Mouse (Mus musculus) kidney, embryonic 14.5 days (tissue): ENCODE measurements around the gene Phf21b. TPM values are rescaled to one million over a fixed set of nuclear protein-coding genes. Genes with fewer than 3 reads are reported as not detected.
"Not testable (repeated sequence)": the region's sequence is repeated elsewhere in the genome, so short reads cannot be mapped to it uniquely, and the experiment has no call there.

Experiments
- ATAC-seq: fragments of 200-750 bp; cut with Nextera tagmentation; 2 replicates; pipeline ENCODE4 v1.8.0; 2017; ENCODE audit warnings: moderate number of reproducible peaks, mild to moderate bottlenecking, moderate TSS enrichment, moderate library complexity; ENCODE audit not compliant: low FRiP score, low TSS enrichment
- H3K27ac ChIP-seq: fragments of 300-500 bp; sonication (generic); 2 replicates; pipeline ENCODE4 v1.5.1; 2014; ENCODE audit warnings: low read depth, mild to moderate bottlenecking, low read length, moderate library complexity, mixed read lengths
- H3K27me3 ChIP-seq: fragments of 300-500 bp; sonication (generic); 2 replicates; pipeline ENCODE4 v1.6.1; 2014; ENCODE audit warnings: mild to moderate bottlenecking, low read length; ENCODE audit not compliant: control insufficient read depth, insufficient read depth
- H3K36me3 ChIP-seq: fragments of 300-500 bp; sonication (generic); 2 replicates; pipeline ENCODE4 v1.6.1; 2014; ENCODE audit warnings: low read length, mixed read lengths; ENCODE audit not compliant: control insufficient read depth, insufficient read depth
- H3K4me1 ChIP-seq: fragments of 300-500 bp; sonication (generic); 2 replicates; pipeline ENCODE4 v1.6.1; 2014; ENCODE audit warnings: low read length, mixed read lengths; ENCODE audit not compliant: control insufficient read depth, insufficient read depth
- H3K4me2 ChIP-seq: fragments of 300-500 bp; sonication (generic); replicated peaks from 2 replicates; pipeline ENCODE4 v1.6.1; 2014; ENCODE audit warnings: low read depth, mild to moderate bottlenecking, low read length
- H3K4me3 ChIP-seq: fragments of 300-500 bp; sonication (generic); 2 replicates; pipeline ENCODE4 v1.5.1; 2014; ENCODE audit warnings: mild to moderate bottlenecking, low read length
- H3K9ac ChIP-seq: fragments of 300-500 bp; sonication (generic); 2 replicates; pipeline ENCODE4 v1.6.1; 2014; ENCODE audit warnings: low read depth, mild to moderate bottlenecking, low read length, moderate library complexity
- H3K9me3 ChIP-seq: fragments of 300-500 bp; sonication (generic); 2 replicates; pipeline ENCODE4 v1.6.1; 2016; ENCODE audit warnings: low read length; ENCODE audit not compliant: control insufficient read depth
- WGBS: fragments of 180-500 bp; shearing (Covaris S2); extraction: QIAGEN DNeasy Blood & Tissue Kit; methylation state at CpG from one replicate; pipeline ENCODE4 v1.1.7; 2014; 5-methylcytosine and 5-hydroxymethylcytosine counted together
- polyA plus RNA-seq: library from polyadenylated mRNA; unstranded; fragments of >200 nt; fragmentation: Nextera tagmentation; extraction: Ambion mirVana; gene quantifications from 2 replicates; pipeline ENCODE4 v1.2.1, GENCODE M21; 2014

Phf21b gene
- polyA plus RNA-seq, 1 experiment from 2014 or later = 1.8 TPM

GRCm38 (mm10) chr15:84775421-84776174 lies 80.3 kb downstream of the Phf21b start:
- H3K4me3 ChIP-seq = no peak overlapping the region
- no peak overlapping the region for H3K9ac ChIP-seq
- WGBS = 60% methylated on average over 20 of the region's 20 CpGs
- no peaks in the 10 kb centered on the region for H3K36me3 ChIP-seq
- ATAC-seq = no peak
- H3K27ac ChIP-seq = no peak overlapping the region
- H3K4me2 ChIP-seq = no peak overlapping the region
- H3K9me3 ChIP-seq = no peaks in the 10 kb centered on the region
- H3K4me1 ChIP-seq = no peaks in the 10 kb centered on the region
- H3K27me3 ChIP-seq = no peaks in the 10 kb centered on the region

GRCm38 (mm10) chr15:84772191-84773111 lies 83.4 kb downstream of the Phf21b start:
- no peak; the same call in 1 of the 2 replicates for ATAC-seq
- Histone ChIP-seq H3K4me3 (no peak overlapping the region), H3K4me2 (no peak overlapping the region), H3K4me1 (no peaks in the 10 kb centered on the region), H3K9ac (no peak overlapping the region), H3K36me3 (no peaks in the 10 kb centered on the region), H3K9me3 (no peaks in the 10 kb centered on the region), H3K27me3 (no peaks in the 10 kb centered on the region), H3K27ac (no peak overlapping the region)
- 83% methylated on average over 21 of the region's 21 CpGs for WGBS

- Histone ChIP-seq H3K9ac (no peak overlapping the region), H3K4me2 (no peak overlapping the region), H3K4me1 (no peaks in the 10 kb centered on the region), H3K27ac (no peak overlapping the region), H3K9me3 (no peaks in the 10 kb centered on the region), H3K36me3 (no peaks in the 10 kb centered on the region), H3K4me3 (no peak overlapping the region), H3K27me3 (no peaks in the 10 kb centered on the region)
- WGBS = 67% methylated on average over 11 of the region's 11 CpGs
- ATAC-seq = no peak
Observed at GRCm38 (mm10) chr15:84769641-84770341, 86.1 kb downstream of the Phf21b start.

- H3K27me3 ChIP-seq, H3K4me1 ChIP-seq, H3K4me2 ChIP-seq, H3K9me3 ChIP-seq, H3K27ac ChIP-seq, H3K9ac ChIP-seq, ATAC-seq, H3K4me3 ChIP-seq, H3K36me3 ChIP-seq: not testable (repeated sequence)
- 69% methylated on average over 3 of the region's 4 CpGs for WGBS
Observed at GRCm38 (mm10) chr15:84768531-84768930, 87.3 kb downstream of the Phf21b start.

- no peak overlapping the region for H3K4me2 ChIP-seq
- no peak for ATAC-seq
- no peaks in the 10 kb centered on the region for H3K9me3 ChIP-seq
- H3K27ac ChIP-seq = no peak overlapping the region
- no peaks in the 10 kb centered on the region for H3K36me3 ChIP-seq
- no peak overlapping the region for H3K4me3 ChIP-seq
- H3K4me1 ChIP-seq = peaks cover 6% of the 10 kb centered on the region; the same call in 1 of the 2 replicates
- 39% methylated on average over 10 of the region's 10 CpGs for WGBS
- no peak overlapping the region for H3K9ac ChIP-seq
- no peaks in the 10 kb centered on the region for H3K27me3 ChIP-seq
Observed at GRCm38 (mm10) chr15:84766621-84767020, 89.2 kb downstream of the Phf21b start.

- H3K9ac ChIP-seq = no peak overlapping the region
- peaks cover 6% of the 10 kb centered on the region; the same call in 1 of the 2 replicates for H3K4me1 ChIP-seq
- no peak overlapping the region for H3K4me2 ChIP-seq
- H3K27ac ChIP-seq = no peak overlapping the region
- peak; percentile 64; the same call in 1 of the 2 replicates for ATAC-seq
- no peaks in the 10 kb centered on the region for H3K36me3 ChIP-seq
- H3K9me3 ChIP-seq = no peaks in the 10 kb centered on the region
- H3K27me3 ChIP-seq = no peaks in the 10 kb centered on the region
- 13% methylated on average over 7 of the region's 7 CpGs for WGBS
- H3K4me3 ChIP-seq = no peak overlapping the region
Observed at GRCm38 (mm10) chr15:84763423-84763812, 92.4 kb downstream of the Phf21b start.

- Histone ChIP-seq H3K36me3 (no peaks in the 10 kb centered on the region), H3K4me3 (no peak overlapping the region), H3K9ac (no peak overlapping the region), H3K27me3 (no peaks in the 10 kb centered on the region), H3K4me2 (no peak overlapping the region), H3K27ac (no peak overlapping the region), H3K9me3 (no peaks in the 10 kb centered on the region), H3K4me1 (peaks cover 6% of the 10 kb centered on the region; the same call in 1 of the 2 replicates)
- ATAC-seq = peak; percentile 37
- WGBS = 60% methylated on average over 8 of the region's 8 CpGs
Observed at GRCm38 (mm10) chr15:84762712-84763422, 93.0 kb downstream of the Phf21b start.

GRCm38 (mm10) chr15:84758493-84758892 lies 97.4 kb downstream of the Phf21b start:
- no peak for ATAC-seq
- no peaks in the 10 kb centered on the region for H3K27me3 ChIP-seq
- no peaks in the 10 kb centered on the region for H3K36me3 ChIP-seq
- no peak overlapping the region for H3K27ac ChIP-seq
- no peak overlapping the region for H3K9ac ChIP-seq
- no peaks in the 10 kb centered on the region for H3K9me3 ChIP-seq
- no peak overlapping the region for H3K4me2 ChIP-seq
- 38% methylated on average over 4 of the region's 4 CpGs for WGBS
- H3K4me3 ChIP-seq = no peak overlapping the region
- peaks cover 10% of the 10 kb centered on the region; the same call in 1 of the 2 replicates for H3K4me1 ChIP-seq
